Mouse (Mus musculus): ENCODE results near the gene Gm47955. TPM values are rescaled to one million over a fixed set of nuclear protein-coding genes. Genes with fewer than 3 reads are reported as not detected.
"Not testable (repeated sequence)": the region's sequence is repeated elsewhere in the genome, so short reads cannot be mapped to it uniquely, and the experiment has no call there.

Gm47955 gene
- total RNA-seq (2021), result not detected in 2 replicates
- long read RNA-seq, result 0 reads

DNA sequence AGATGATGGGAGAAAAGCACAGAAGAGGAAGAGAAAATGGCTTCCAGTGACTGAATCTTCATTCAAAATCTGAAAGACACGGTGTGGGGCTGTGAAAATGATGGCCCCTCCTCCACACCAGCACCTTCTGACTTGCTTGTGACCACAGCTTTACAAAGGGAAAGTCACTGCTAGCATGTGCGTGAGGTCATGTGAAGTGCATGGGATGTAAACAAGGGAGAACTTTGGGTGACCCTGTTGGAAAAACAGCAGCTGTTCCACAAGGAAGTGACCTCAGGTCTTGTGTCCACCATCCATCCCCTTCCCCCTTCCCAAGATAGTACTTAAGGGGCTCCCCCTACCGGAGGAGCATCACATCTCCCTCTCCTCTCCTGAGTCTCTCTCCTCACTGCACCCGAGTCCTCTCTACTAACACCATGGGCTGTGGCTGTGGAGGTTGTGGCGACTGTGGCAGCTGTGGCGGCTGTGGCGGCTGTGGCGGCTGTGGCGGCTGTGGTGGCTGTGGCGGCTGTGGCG is at the start of gene Gm47955:
Gm47955 (plus strand) TSS at position 417 of the 516 bp plus-strand sequence.
- no peak for DNase-seq

DNA sequence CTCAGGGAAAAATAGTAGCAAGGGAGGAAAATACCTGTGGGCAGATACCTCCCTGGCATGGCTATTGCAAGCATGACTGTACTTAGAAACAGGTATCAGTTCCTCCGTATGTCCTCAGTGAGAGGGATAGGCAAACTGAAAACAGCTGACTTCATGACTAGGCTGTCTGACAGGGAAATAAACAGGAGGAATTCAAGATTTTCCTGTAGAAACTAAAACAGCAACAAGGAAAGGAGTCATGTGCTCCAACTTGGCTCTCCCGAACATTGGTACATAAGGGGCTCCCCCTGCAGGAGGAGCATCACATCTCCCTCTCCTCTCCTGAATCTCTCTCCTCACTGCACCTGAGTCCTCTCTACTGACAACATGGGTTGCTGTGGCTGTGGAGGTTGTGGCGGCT is 47.1 kb upstream of the Gm47955 start, which contains the start of gene A030005L19Rik:
A030005L19Rik (plus strand) TSS at position 301 of the 400 bp plus-strand sequence.
- DNase-seq, result no peak

DNA sequence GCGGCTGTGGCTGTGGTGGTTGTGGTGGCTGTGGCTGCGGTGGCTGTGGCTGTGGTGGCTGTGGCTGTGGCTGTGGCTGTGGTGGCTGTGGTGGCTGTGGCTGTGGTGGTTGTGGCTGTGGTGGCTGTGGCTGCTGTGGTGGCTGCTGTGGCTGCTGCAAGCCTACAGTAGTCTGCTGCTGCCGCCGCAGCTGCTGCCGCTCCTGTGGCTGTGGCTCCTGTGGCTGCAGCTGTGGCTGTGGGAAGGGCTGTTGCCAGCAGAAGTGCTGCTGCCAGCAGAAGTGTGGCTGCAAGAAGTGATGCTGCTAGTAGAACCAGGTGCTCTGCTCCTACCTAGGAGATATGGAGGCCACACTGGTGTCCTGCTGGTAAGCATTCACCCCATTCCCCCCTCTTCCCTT is 46.7 kb upstream of the Gm47955 start:
- DNase-seq, result not testable (repeated sequence)

DNA sequence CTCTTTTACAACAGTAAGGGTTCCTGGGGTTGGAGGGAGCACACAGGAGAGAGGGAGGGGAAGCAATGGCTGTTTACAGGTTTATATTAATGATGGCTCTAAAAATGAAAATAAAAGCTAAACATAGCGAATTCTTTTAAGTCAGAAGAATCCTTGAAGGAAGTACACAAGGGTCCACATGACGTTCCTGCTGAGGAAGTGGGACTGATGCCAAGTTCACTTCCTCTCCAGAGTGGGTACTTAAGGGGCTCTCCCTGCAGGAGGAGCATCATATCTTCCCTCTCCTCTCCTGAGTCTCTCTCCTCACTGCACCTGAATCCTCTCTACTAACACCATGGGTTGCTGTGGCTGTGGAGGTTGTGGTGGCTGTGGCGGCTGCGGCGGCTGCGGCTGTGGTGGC is 35.4 kb upstream of the Gm47955 start, which contains the start of gene A030014E15Rik:
A030014E15Rik (plus strand) TSS at position 268 of the 400 bp plus-strand sequence.
- DNase-seq, result no peak

DNA sequence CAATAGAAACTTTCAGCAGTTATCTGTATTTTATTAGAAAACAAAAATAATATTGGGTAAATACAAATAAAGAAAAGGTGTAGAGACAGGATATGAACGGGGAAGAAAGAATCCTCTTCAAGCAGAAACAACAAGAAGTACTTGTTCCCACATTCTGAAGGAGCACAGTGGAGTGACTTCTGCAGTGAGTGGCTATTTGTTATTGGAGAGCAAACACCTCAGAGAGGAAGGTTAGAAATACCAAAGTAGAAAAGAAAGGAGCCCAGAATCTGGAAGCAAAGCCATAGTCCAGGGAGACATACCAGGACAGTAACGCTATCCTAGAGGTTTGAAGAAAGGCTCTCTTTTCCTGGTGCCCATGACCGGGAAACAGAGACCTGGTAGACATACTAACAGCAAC is 29.5 kb upstream of the Gm47955 start:
- DNase-seq, result not testable (repeated sequence)

DNA sequence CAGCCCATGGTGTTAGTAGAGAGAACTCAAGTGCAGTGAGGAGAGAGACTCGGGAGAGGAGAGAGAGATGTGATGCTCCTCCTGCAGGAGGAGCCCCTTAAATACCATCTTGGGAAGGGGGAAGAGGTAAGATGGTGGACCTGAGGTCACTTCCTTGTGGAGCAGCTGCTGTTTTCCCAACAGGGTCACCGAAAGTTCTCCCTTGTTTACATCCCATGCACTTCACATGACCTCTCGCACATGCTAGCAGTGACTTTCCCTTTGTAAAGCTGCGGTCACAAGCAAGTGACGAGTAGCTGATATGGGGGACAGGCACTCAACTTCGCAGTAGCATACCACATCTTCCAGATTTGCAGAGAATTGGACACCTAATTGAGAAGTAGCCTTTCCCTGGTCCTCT is 28.8 kb upstream of the Gm47955 start, which contains the start of gene Gm6217:
Gm6217 (minus strand) TSS at position 74 of the 400 bp plus-strand sequence.
- not testable (repeated sequence) for DNase-seq

DNA sequence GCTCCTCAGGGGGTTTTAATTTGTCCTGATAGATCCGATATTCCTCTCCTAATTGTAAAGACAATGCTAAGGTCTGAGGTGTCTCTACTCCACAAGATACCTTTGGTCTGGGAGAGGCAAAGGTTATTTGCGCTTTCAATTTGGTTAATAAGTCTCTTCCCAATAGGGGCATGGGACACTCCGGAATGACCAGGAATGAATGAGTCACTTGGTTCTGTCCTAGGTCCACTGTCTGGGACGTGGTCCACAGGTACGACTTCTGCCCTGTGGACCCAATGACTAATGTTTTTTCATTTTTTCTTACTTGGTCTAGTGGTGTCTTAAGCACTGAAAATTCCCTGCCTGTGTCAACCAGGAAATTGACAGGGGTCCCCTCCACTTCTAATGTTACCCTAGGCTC is 21.4 kb upstream of the Gm47955 start:
- DNase-seq, result no peak

DNA sequence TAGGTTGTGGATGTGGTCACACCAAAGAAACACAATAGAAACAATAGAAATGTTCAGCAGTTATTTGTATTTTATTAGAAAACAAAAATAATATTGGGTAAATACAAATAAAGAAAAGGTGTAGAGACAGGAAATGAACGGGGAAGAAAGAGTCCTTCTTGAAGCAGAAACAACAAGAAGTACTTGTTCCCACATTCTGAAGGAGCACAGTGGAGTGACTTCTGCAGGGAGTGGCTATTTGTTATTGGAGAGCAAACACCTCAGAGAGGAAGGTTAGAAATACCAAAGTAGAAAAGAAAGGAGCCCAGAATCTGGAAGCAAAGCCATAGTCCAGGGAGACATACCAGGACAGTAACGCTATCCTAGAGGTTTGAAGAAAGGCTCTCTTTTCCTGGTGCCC is 17.6 kb upstream of the Gm47955 start:
- DNase-seq, result not testable (repeated sequence)

DNA sequence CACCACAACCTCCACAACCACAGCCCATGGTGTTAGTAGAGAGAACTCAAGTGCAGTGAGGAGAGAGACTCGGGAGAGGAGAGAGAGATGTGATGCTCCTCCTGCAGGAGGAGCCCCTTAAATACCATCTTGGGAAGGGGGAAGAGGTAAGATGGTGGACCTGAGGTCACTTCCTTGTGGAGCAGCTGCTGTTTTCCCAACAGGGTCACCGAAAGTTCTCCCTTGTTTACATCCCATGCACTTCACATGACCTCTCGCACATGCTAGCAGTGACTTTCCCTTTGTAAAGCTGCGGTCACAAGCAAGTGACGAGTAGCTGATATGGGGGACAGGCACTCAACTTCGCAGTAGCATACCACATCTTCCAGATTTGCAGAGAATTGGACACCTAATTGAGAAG is 16.8 kb upstream of the Gm47955 start, which contains the start of gene A030003K21Rik:
A030003K21Rik (minus strand) TSS at position 94 of the 400 bp plus-strand sequence.
- DNase-seq, result not testable (repeated sequence)

DNA sequence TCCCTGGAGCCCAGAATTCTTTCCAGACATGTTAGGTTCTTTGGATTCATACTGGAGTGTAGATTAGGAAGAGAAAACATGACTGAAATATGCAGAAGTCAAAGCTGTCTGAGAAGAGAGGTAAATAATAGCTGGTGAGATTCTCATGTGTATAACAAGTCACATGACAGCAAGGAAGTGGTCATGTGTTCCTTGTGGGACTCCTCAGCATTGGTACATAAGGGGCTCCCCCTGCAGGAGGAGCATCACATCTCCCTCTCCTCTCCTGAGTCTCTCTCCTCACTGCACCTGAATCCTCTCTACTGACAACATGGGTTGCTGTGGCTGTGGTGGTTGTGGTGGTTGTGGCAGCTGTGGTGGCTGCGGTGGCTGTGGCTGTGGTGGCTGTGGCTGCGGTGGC is 14.1 kb upstream of the Gm47955 start:
- not testable (repeated sequence) for DNase-seq

DNA sequence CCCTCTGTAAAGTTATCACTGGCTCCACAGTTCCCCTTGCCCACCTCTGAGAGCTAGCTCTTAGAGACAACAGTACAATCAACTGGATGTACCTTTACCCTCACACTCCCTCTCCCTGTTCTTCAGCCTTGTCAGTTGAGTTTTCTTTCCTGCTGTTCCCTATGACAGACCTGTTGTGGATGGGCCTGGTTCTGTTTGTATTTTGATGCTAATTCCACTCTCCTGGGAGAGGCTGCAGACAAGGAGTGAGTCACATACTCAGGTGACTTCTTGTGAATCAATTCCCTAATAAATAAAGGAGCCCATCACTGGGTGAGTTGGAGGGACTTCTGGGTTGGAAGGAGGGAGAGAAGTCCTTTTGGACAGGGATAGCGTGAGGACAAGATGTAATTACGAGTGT is 11.5 kb upstream of the Gm47955 start:
- no peak for DNase-seq

DNA sequence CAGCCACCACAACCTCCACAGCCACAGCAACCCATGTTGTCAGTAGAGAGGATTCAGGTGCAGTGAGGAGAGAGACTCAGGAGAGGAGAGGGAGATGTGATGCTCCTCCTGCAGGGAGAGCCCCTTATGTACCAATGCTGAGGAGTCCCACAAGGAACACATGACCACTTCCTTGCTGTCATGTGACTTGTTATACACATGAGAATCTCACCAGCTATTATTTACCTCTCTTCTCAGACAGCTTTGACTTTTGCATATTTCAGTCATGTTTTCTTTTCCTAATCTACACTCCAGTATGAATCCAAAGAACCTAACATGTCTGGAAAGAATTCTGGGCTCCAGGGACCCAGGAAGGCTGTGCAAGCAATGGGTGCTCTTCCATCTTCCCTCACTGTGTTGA is 4.2 kb upstream of the Gm47955 start, which contains the start of gene Gm7544:
Gm7544 (minus strand) TSS at position 101 of the 400 bp plus-strand sequence.
- not testable (repeated sequence) for DNase-seq

DNA sequence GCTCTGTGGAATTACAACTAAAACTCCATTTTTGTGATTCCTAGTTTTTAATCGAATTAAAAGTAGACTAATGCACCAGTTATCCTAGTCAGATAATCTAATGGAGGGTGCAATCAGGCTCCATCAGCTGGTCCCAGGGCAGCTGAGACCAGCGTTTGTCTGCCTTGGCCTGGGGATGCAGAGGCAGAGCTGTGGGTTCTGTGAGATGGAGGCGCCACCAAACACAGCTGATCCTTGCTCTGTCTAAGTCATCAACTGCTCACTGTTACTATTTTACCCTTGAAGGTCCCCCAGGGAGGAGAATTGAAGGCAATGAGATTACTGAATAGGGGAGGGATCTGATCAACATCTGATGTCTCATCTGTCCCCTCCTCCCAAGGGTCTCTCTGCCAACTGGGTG is 6.3 kb downstream of the Gm47955 start:
- DNase-seq, result no peak

DNA sequence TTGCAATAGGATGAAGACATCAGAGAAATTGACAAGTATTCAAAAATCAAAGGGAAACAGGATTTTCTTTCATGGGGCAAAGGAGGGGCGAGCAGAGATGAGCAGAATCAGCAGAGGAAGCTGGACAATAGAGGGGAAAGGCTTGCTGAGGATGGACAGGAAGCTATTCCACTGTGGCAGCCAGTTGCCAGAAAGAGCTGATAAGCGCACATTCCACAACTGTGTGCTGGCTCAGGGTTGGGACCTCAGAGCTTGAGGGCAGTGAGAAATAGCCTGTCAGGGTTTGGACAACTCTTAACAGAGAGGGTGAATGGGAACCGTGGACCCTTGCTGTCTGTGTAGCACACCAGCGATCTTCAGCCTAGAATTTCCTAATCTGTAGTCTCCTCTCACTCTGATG is 12.0 kb downstream of the Gm47955 start:
- DNase-seq, result peak; percentile 28

DNA sequence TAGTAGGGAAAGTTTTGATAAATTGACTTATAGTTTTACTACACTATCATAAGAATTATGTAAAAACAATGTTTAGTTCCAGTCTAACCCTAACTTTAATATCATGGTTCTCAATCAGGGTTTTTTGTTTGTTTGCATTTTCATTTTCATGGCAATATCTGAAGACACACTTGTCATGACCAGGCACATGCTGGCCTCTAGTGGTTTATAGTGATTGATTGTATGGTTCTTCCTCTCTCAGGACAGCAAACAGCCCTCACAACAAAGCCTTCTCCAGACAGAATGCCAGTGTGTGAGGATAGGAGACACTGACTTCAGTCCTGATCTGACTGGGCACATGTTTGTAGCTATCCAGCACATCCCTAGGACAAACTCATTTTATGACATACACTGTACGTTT is 13.2 kb downstream of the Gm47955 start:
- no peak for DNase-seq

DNA sequence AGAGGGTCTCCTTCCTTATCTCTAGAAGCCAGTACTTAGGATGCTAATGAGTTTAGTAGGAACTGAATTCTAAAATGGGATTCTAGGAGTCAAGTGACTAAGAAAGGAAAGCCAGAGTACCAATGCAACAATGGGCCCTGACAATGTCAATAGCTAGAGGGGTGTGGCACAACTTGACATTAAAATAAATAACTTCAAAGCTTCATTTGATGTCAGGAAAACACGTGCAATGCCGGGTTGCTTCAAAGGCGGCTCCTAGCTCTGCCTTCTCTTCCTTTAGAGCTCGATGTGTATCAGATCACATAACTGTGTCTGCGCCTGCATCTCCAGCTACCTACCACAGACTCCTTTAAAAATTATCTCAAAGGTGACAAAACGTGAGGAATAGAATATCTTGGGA is 13.8 kb downstream of the Gm47955 start:
- no peak for DNase-seq

DNA sequence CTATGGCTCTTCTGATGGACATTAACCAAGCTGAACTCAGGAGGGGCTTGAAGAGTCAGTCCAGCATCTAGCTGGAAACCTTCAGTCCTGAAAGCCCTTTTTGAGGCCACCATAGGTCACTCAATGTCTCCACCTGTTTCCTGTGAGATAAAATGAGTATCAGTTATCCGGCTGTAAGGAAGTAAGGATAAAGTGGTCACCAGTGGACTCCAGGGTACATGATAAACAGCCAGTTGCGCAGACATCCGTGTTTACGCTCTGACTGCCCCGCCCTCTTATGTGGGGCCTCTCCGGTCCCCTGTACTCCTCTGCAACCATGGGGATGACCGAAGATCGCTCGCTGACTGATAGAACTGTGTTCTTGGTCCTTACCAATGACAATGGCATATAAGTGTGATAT is 14.3 kb downstream of the Gm47955 start:
- DNase-seq, result no peak

DNA sequence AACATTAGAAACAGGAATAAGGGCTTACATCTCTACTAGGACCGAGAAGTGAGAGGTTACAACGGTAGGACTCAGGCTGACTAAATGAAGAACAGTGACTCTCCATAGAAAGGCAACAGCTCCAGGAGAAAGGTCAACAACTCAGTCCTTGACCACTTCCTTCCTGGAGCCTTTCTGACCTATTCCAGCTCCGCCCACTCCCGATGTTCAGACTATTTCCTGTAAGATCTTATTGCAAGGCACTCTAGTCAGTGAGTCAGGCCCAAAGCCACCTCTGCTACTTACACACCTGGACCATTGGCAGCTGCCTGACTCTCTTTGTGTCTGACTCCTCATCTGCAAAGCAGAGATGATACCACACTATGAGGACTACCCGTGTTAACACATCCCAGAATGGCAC is 15.7 kb downstream of the Gm47955 start:
- DNase-seq, result no peak

DNA sequence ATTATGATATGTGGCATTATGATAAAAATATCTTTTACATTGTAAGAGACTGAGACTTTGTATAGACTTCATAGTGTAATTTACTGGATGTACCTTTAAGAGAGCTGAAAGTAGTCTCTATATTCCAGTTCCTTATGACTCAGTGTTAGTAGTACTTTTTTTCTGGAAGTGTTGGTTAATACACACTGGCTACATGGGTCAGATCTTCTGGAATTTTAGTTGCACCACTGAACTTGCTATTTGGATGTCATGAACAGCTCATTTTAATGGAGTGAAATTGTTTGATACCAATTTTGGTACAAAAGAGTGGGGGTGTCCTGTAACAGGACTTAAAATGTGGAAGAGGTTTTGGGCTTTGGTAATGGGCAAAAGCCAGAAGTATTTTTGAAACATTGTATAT is 17.8 kb downstream of the Gm47955 start:
- DNase-seq, result no peak

DNA sequence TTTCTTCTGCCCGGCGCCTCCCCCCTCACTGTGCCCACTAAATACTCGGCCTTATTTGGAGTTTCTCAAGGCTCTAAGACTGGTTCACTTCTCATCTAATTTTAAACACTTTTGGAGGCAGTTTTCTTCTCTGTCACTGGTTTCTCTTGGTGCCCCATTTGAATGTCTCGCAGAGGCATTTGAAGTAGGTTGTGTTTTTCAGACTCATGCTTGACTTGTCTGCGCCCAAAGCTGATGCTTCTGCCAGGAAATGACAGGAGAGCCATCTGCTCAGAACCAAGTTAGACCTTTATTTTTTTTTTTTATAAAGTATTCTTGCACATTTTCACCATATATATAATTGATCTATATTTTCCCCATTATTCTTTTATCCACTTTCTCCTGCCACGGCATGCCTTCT is 26.7 kb downstream of the Gm47955 start:
- no peak for DNase-seq

DNA sequence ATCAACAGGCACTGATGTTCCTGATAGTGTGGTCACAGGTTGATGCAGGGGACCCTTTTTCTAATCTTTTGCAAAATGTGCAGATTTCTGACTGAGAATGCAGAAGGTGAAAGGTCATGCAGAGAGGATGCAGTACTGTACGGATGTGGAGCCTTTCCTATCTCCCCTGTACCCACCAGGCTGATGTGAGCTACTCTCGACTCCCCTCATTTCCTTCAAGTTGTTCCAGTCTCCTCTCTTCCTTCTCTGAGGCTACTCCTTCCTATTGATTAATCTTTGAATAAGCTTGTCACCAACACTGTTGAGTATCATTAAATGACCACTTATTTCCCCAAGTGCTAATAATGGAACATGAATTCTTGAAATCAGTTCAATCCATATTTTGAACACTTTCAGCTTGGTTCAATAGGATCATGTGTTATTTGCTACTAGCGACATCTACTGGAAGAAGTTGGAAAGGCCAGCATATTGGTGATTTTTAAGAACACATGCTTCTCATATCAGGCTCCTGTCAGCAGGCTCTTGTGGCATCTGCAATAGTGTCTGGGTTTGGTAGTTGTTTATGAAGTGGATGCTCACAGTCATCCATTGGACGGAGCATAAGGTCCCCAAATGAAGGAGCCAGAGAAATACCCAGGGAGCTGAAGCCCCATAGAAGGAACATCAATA is 27.6 kb downstream of the Gm47955 start:
- DNase-seq, result no peak

DNA sequence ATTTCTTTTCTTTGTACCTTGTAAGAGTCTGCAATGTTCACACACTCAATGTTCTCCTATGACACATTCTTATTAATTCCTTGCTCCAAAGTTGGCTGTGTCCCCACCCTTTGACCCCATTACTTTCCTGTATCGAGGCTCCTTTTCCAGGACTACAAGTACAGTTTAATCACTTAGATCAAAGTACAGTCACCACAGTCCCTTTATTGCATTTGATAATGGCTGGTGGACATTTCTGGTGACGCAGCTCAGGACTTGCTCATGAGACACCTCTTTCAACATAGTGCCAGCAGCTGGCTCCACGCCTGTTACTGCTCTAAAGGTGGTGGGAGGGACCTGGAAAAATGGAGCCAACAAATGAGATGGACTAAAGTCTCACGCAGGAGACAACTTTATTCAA is 31.0 kb downstream of the Gm47955 start:
- DNase-seq, result no peak

DNA sequence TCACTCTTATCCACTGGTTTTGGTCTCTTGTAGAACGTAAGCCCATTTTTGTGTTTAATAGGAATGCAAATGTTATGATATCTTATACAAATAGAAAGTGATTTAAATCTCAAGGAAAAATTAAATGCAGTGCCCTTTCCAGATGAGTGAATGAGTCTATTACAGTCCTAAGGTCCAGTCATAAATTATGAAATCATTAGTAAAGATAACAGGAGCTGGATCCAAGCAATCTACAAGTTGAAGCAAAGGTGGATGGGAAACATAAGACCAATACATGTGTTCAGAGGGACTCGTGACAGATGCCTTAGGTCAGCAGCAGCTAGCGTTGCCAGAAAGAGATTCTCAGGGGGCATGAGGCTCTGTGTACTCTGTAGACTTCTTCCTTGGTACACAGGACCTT is 31.5 kb downstream of the Gm47955 start:
- DNase-seq, result no peak

DNA sequence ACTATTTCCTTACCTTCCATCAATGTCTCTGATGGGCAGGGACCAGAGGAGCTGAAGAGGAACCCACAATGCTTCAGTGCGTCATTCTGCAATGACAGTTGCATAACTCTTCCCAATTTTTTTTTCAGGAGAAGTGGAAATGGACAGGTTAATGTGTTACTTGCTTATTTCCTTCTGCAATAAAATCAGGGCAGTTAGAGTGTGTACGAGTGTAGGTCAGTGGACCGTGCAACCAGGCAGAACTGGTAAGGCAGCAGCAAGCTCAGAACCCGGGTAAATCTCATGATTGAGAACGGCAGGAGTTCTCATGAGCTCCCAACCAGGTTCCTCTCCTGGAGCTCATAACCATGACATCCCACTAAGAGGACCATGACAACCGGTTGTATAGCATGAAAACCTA is 32.0 kb downstream of the Gm47955 start:
- no peak for DNase-seq
